Mouse (Mus musculus) v-Abl transformed pro-B cells (cell line): ENCODE measurements around the gene Acbd6.

Experiments used
- in situ Hi-C, 2 experiments: fragments of 400-800 bp; cut with MboI; formaldehyde crosslinking; loops; one replicate each; pipeline ENCODE4 v1.15.1; 2025; ENCODE audit not compliant: unreplicated experiment in 2 of 2

Acbd6 gene

DNA sequence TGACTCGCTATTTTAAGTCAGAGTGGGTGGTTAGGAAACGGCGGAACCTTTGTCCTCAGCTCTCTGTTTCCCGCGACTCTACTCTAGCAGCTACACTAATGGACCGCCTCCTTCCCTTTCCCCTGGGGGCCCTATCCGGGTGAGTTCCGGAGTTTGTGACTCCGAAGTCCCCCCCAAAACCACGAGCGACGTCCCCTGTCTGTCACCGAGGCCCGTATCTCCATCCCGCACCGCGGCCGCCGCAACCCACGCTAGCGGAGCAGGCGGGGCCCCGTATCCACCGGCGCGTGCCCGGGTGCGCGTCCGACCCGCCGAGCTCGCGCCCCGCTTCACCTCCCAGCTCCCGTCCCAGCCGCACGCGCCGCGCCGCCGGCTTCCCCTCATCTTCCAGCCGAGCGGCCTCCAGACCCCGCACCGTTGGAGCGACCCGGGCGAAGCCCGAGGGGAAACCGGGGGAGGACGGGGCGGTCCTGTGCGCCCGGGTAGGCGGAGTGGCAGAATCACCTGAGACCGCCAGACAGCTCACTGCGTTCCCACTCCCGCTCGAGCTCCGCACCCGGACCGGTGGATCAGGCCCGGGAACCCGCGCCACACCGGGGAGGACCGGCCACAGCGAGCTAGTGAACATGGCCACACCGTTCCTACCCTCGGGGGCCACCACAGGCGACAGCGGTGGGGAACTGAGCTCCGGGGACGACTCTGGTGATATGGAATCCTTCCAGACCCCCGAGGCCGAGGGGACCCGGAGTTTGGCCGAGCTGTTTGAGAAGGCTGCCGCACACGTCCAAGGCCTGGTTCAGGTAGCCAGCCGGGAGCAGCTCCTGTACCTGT, at the start of gene Acbd6:
Acbd6 (plus strand) TSS at position 109 of the 831 bp plus-strand sequence.
- in situ Hi-C loops, result loop anchor here in 1 of 2 experiments (25.0 kb wide), 1 partner anchor 1054 kb away; no protein-coding TSS in a partner anchor

DNA sequence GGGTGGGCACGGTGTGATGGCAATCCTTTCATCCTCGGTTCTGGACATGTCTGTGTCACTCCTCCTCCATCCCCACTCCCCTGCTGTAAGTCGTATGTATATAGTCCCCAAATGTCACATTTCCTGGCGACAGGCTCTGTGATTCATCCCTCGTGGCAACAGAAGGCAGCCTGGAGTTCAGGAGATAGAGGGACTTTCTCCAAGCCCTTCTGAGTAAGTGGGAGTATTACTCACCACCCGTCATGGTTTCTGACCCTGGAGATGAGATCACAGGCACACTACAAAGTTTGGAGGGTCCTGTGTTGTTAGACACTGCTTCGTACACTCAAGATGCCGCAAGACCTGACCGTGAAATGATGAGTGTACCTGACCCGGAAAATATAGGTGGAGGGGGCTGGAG, 47.7 kb upstream of the Acbd6 start:
- in situ Hi-C loops, result no loop called here

- in situ Hi-C loops, result no loop called here
These were observed 42.1 kb upstream of the Acbd6 start for GRCm38 (mm10) chr1:155515866-155516265.

- in situ Hi-C loops, result no loop called here
These were observed 41.3 kb upstream of the Acbd6 start for GRCm38 (mm10) chr1:155516594-155516993.

GRCm38 (mm10) chr1:155517060-155517459, 40.9 kb upstream of the Acbd6 start:
- in situ Hi-C loops, result no loop called here

- in situ Hi-C loops, result no loop called here
These were observed 37.6 kb upstream of the Acbd6 start for GRCm38 (mm10) chr1:155520285-155520684.

DNA sequence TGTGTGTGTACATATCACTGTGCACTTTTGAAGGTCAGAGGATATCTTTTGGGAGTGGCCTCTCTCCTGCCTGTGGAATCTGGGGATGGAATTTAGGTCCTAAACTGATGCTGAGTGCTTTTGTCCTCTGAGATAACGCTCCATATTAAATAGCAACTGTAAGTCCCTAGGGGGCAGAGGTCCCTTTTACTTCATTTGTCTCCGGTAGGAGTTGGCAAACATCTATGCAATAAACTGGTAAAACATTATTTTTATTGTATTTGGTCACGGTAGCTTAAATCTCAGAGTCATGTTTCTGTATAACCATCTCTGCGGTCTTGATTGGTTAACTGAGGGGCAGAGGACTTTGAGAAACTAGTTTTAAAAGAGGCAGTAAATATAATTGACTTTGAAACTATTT, 35.4 kb upstream of the Acbd6 start:
- in situ Hi-C loops, result no loop called here

DNA sequence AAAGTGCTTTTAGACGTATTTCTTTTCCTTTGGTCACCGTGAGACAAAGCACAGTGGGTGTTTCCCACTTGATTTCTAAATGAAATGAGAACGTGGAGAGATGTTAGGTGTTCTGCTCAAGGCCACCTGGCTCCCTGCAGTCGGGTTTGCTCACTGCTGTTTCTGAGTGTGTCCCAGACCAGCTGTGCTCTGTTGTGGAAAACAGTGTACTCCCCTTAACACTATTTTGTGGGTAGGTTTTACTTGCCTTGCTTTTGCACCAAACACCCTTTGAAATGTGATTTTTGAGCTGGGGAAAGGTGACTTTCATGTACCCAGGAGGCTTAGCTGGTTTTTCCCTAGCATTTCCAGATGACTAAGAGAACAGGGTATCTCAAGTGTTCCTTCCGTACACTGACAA, 31.7 kb upstream of the Acbd6 start:
- in situ Hi-C loops, result loop anchor here (5.0 to 25.0 kb wide), 2 partner anchors 114 to 739 kb away; no protein-coding TSS in a partner anchor

DNA sequence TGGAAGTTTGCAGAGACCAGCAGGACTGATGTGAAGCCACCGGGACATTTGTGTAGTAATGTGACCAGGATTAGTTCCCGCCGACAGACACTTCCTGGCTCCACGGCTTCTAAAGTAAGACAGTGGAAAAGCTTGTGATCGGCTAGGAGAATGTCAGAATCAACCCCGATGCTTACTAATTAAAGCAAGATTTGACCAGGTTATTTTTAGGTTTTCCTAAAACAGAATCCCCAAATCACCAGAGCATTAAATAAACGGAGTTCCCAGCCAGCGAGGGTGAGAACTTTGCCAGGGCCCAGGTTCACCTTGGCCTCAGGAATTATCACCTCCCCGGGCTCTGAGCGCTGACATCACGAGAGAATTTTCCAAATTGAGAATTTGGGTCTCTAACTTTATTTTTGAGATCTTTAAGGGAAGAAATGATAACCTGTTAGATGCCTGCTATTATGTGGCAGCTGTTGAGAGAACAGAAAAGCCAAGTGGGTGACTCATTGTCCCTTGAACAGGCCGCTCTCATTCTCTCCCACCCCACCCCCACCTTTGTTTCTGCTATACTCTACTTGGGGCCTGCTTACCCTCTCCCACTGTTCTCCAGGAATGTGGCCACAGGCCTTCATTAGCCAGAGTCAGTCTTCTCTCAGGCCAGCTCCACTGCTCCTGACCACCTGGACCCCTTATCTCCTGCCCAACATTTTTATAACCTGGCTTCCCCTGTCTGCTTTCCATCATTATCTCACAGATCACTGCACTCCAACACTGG, 30.7 kb upstream of the Acbd6 start:
- in situ Hi-C loops, result loop anchor here (5.0 to 25.0 kb wide), 2 partner anchors 115 to 740 kb away; no protein-coding TSS in a partner anchor

GRCm38 (mm10) chr1:155527787-155528158, 30.1 kb upstream of the Acbd6 start:
- in situ Hi-C loops, result loop anchor here (5.0 to 25.0 kb wide), 2 partner anchors 115 to 740 kb away; no protein-coding TSS in a partner anchor

GRCm38 (mm10) chr1:155528405-155529119, 29.4 kb upstream of the Acbd6 start:
- in situ Hi-C loops, result loop anchor here (5.0 to 25.0 kb wide), 2 partner anchors 116 to 741 kb away; no protein-coding TSS in a partner anchor

GRCm38 (mm10) chr1:155529120-155529963, 28.6 kb upstream of the Acbd6 start:
- in situ Hi-C loops, result loop anchor here (5.0 to 25.0 kb wide), 2 partner anchors 117 to 742 kb away; no protein-coding TSS in a partner anchor

DNA sequence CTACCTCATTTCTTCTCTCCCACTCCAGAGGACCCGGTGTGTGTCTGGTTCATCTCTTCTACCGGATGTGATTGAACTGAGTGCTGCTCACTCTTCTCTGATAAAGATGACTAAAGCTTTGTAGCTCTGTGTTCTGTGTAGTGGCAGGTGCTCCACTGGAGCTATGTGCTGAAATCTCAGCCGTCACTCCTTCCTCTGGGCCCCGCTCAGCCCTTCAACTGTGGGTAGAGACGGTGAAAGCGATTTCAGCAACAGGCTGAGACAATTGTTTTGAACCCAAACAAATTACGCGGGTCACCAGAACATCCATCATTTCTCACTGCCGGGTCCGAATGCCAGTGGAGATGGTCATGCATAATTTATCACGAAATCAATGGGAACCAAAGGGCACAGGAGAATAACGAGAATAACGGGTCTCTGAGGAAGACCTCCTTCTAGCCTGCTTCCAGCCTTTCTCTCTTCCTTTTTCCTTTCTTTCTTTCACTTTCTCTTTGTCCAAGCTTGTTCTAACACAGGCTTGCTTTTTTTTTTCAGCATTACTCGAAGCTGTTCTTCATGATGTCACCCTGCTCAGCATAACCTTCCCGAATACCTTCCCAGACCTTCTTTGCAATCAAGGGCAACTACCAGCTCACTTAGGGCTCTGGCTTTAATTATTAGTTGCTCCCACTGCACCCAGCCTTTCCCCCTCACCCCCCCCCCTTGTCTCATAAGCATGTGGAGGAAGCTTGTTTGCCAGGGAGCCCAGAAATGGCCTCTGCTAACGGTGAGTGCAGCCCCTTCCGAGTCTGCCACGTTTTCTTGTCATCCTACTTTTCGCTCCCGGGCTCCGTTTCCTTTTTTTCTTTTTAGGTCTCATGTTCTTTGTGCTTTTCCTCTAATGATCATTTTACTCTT, 27.1 kb upstream of the Acbd6 start:
- in situ Hi-C loops, result loop anchor here (5.0 to 25.0 kb wide), 3 partner anchors 504 to 746 kb away; no protein-coding TSS in a partner anchor

DNA sequence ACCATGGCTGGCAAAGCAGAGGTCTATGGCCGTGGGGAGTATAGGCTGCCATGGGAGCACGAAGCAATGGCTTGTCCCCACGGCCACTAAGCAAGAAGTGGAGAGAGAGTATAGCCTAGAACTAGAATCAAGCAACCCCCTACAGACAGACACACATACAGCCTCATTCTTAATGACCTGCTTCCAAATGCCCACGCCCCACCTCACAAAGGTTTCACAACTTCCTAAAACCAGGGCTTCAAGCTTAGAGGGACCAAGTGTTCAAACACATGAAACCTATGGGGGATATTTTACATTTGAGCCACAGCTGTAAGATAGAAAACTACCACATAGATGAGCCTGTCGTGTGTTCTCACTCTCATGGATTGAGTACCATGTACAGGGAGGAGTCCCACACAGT, 25.5 kb upstream of the Acbd6 start:
- in situ Hi-C loops, result loop anchor here (5.0 to 25.0 kb wide), 3 partner anchors 505 to 748 kb away; no protein-coding TSS in a partner anchor

DNA sequence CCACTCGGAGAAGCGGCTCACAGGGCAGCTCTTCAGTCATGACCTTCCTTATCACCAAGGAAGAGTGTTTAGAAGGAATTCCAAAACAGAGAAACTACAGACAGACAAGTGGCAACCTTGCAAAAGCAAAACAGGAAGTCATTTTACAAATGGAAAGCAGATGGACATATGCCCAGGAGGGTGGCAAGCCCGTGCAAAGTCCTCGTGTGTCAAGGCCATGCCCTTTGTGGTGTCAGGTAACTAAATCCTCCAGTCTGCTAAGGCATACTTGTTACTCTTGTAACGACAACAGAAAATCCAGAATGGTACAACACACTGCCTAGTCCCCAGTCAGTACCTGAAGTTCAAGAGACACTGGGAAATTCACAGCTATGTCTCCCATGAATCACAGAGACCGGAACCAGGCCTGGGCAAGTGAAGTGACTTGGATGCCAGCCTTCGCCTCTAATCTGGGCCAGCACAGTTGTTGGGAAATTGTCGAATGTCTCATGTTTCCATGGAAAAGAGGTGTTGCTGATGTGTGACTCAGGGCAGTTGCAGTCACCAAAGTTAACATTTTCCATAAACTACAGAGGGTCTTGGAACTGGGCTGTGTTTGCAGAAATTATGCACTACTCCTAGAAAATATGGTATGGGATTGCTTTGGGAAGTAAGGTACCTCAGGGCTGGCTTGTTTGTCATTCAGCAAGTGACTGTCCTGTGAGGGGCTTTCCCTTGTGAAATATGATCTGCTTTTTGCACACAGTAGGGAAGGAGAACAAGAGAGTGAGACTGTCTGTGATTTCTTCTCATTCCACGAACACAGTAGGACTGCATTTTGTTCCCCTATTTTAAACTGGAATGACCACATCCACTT, 24.9 kb upstream of the Acbd6 start:
- in situ Hi-C loops, result loop anchor here (5.0 to 25.0 kb wide), 3 partner anchors 506 to 748 kb away; no protein-coding TSS in a partner anchor

- in situ Hi-C loops, result loop anchor here (5.0 to 25.0 kb wide), 3 partner anchors 506 to 749 kb away; no protein-coding TSS in a partner anchor
These were observed 24.3 kb upstream of the Acbd6 start for GRCm38 (mm10) chr1:155533689-155533965.

- in situ Hi-C loops, result loop anchor here (5.0 to 25.0 kb wide), 5 partner anchors 245 to 752 kb away; no protein-coding TSS in a partner anchor
These were observed 20.8 kb upstream of the Acbd6 start for GRCm38 (mm10) chr1:155537005-155537642.
